Mouse (Mus musculus) intestine, embryonic 16.5 days (tissue): ENCODE results near the gene Phlda3. TPM values are rescaled to one million over a fixed set of nuclear protein-coding genes. Genes with fewer than 3 reads are reported as not detected.
A peak's percentile ranks its signal among the peaks of the same experiment; 100 is the strongest.

Source experiments
- ATAC-seq: fragments of 200-750 bp; cut with Nextera tagmentation; 2 replicates; pipeline ENCODE4 v1.8.0; 2017; ENCODE audit warnings: moderate TSS enrichment, moderate library complexity
- H3K27ac ChIP-seq: fragments of 300-500 bp; sonication (generic); 2 replicates; pipeline ENCODE4 v1.5.1; 2014; ENCODE audit warnings: mild to moderate bottlenecking, low read length
- H3K27me3 ChIP-seq: fragments of 300-500 bp; sonication (generic); replicated peaks from 2 replicates; pipeline ENCODE4 v1.6.1; 2014; ENCODE audit warnings: low read length, control low read depth, mixed read lengths; ENCODE audit not compliant: control insufficient read depth, insufficient read depth
- H3K36me3 ChIP-seq: fragments of 300-500 bp; sonication (generic); 2 replicates; pipeline ENCODE4 v1.6.1; 2014; ENCODE audit warnings: low read length, control low read depth; ENCODE audit not compliant: control insufficient read depth, insufficient read depth
- H3K4me1 ChIP-seq: fragments of 300-500 bp; sonication (generic); 2 replicates; pipeline ENCODE4 v1.6.1; 2014; ENCODE audit warnings: low read length, control low read depth, mixed read lengths; ENCODE audit not compliant: control insufficient read depth, insufficient read depth
- H3K4me2 ChIP-seq: fragments of 300-500 bp; sonication (generic); 2 replicates; pipeline ENCODE4 v1.6.1; 2014; ENCODE audit warnings: low read depth, low read length, control low read depth
- H3K4me3 ChIP-seq: fragments of 300-500 bp; sonication (generic); 2 replicates; pipeline ENCODE4 v1.5.1; 2014; ENCODE audit warnings: mild to moderate bottlenecking, low read length
- H3K9ac ChIP-seq: fragments of 300-500 bp; sonication (generic); 2 replicates; pipeline ENCODE4 v1.6.1; 2014; ENCODE audit warnings: low read depth, low read length
- H3K9me3 ChIP-seq: fragments of 300-500 bp; sonication (generic); 2 replicates; pipeline ENCODE4 v1.6.1; 2016; ENCODE audit warnings: low read length, control low read depth; ENCODE audit not compliant: control insufficient read depth
- whole genome bisulfite sequencing: fragments of 180-500 bp; shearing (Covaris S2); extraction: QIAGEN DNeasy Blood & Tissue Kit; methylation state at CpG from one replicate; pipeline ENCODE4 v1.1.7; 2014; 5-methylcytosine and 5-hydroxymethylcytosine counted together
- polyA plus RNA-seq: library from polyadenylated mRNA; unstranded; fragments of >200 nt; fragmentation: Nextera tagmentation; extraction: Ambion mirVana; gene quantifications from 2 replicates; pipeline ENCODE4 v1.2.1, GENCODE M21; 2015

The Phlda3 gene
- polyA plus RNA-seq, 1 experiment from 2014 or later, result 36.6 TPM

GRCm38 (mm10) chr1:135729821-135730220, 36.1 kb upstream of the Phlda3 start:
- WGBS, result 17% methylated on average over 4 of the region's 4 CpGs
- no peaks in the 10 kb centered on the region for H3K9me3 ChIP-seq
- peak overlapping the region; percentile 92 for H3K27ac ChIP-seq
- H3K36me3 ChIP-seq, result no peaks in the 10 kb centered on the region
- H3K9ac ChIP-seq, result peak overlapping the region; percentile 75
- peak overlapping the region; percentile 82 for H3K4me2 ChIP-seq
- H3K27me3 ChIP-seq, result no peaks in the 10 kb centered on the region
- peaks cover 51% of the 10 kb centered on the region for H3K4me1 ChIP-seq
- peak overlapping the region; percentile 57 for H3K4me3 ChIP-seq
- ATAC-seq, result no peak

GRCm38 (mm10) chr1:135730296-135730695, 35.6 kb upstream of the Phlda3 start:
- H3K4me1 ChIP-seq, result peaks cover 56% of the 10 kb centered on the region
- H3K36me3 ChIP-seq, result no peaks in the 10 kb centered on the region
- WGBS, result 7% methylated on average over 3 of the region's 3 CpGs
- H3K9me3 ChIP-seq, result no peaks in the 10 kb centered on the region
- peak overlapping the region; percentile 82 for H3K4me2 ChIP-seq
- no peak for ATAC-seq
- peak overlapping the region; percentile 92 for H3K27ac ChIP-seq
- H3K9ac ChIP-seq, result peak overlapping the region; percentile 75
- H3K27me3 ChIP-seq, result no peaks in the 10 kb centered on the region
- H3K4me3 ChIP-seq, result peak overlapping the region; percentile 57

GRCm38 (mm10) chr1:135731393-135731792, 34.5 kb upstream of the Phlda3 start:
- H3K36me3 ChIP-seq, result 0 out of 2 replicates have a peak, but pooled peaks cover 2% of the 10 kb centered on the region
- peak overlapping the region; percentile 75 for H3K9ac ChIP-seq
- WGBS, result 31% methylated on average over 7 of the region's 7 CpGs
- peaks cover 55% of the 10 kb centered on the region for H3K4me1 ChIP-seq
- peak overlapping the region; percentile 92 for H3K27ac ChIP-seq
- no peaks in the 10 kb centered on the region for H3K27me3 ChIP-seq
- no peak for ATAC-seq
- H3K9me3 ChIP-seq, result no peaks in the 10 kb centered on the region
- peak overlapping the region; percentile 57 for H3K4me3 ChIP-seq
- H3K4me2 ChIP-seq, result peak overlapping the region; percentile 82

DNA sequence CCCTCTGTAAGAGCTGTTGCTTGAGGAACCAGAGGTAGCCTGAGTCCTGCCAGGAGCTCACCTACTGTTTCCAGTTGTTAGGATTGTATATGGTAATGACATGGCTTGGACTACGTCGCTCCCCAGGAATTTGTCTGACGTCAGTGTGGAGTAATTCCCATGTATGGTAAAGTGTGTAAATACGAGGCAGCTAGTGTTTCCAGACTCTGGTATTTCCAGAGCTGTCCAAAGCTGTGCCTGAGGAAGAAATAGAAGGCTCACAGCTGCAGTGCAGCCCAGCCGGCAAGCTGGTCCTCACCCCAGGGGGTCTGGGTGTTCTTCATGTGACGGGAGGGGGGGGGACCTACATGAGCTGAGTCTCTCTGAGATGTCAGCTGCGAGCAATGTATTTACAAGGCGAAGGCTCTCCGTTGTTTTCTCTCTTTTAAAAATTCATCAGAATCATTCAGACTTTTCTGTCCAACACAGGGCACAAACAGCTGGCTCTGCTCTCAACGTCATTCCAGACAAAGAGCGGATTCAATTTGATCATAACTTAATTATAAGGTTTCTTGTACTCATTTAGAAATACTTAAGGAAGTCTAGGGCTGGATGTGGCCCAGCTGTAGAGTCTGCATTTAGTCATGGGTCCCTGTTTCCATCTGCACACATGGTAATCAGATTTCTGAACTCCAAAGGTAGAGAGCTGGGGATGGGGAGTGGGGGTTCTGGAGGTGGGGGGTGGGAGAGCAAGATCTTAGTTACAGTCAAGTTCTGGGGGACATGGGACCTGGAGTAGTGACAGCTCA, 33.8 kb upstream of the Phlda3 start:
- peak; percentile 77 for ATAC-seq
- Histone ChIP-seq H3K4me2 (peak overlapping the region; percentile 82), H3K9ac (peak overlapping the region; percentile 75), H3K36me3 (0 out of 2 replicates have a peak, but pooled peaks cover 3% of the 10 kb centered on the region), H3K4me1 (peaks cover 55% of the 10 kb centered on the region), H3K27me3 (no peaks in the 10 kb centered on the region), H3K27ac (peak overlapping the region; percentile 92), H3K9me3 (no peaks in the 10 kb centered on the region), H3K4me3 (peak overlapping the region; percentile 57)
- 23% methylated on average over 11 of the region's 11 CpGs for WGBS

- H3K9ac ChIP-seq, result peak overlapping the region; percentile 48
- no peaks in the 10 kb centered on the region for H3K27me3 ChIP-seq
- peak; percentile 17; the same call in 1 of the 2 replicates for ATAC-seq
- H3K4me1 ChIP-seq, result peaks cover 65% of the 10 kb centered on the region
- WGBS, result 33% methylated on average over 6 of the region's 7 CpGs
- 0 out of 2 replicates have a peak, but pooled peaks cover 3% of the 10 kb centered on the region for H3K36me3 ChIP-seq
- peak overlapping the region; percentile 92 for H3K27ac ChIP-seq
- no peak overlapping the region; the same call in 1 of the 2 replicates for H3K4me3 ChIP-seq
- H3K4me2 ChIP-seq, result 0 out of 2 replicates have a peak overlapping the region, but pooled peaks have one; percentile 7
- no peaks in the 10 kb centered on the region for H3K9me3 ChIP-seq
Measured at GRCm38 (mm10) chr1:135734225-135734937, 31.5 kb upstream of the Phlda3 start.

DNA sequence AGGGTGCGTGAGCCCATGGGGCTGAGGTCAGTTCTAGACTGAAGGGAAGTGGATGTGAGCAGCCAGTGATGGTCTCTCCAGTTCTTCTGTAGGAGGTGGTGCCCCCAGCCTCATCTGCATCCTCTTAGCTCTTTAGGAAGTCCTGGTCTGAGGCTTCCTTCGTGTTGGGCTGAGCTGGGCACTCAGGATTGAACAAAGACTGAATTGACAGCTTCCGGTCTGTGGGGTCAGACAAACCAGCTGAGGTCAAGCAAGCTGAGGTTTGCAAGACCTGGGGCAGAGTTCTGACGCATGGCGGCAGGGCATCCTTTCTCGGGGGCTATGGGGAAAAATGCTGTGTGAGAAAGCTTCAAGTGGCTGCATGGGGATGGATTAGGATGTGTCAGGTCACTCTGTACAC, 30.5 kb upstream of the Phlda3 start:
- 0 out of 2 replicates have a peak overlapping the region, but pooled peaks have one; percentile 5 for H3K4me2 ChIP-seq
- 0 out of 2 replicates have a peak overlapping the region, but pooled peaks have one; percentile 48 for H3K9ac ChIP-seq
- WGBS, result 52% methylated on average over 6 of the region's 6 CpGs
- ATAC-seq, result no peak
- H3K27me3 ChIP-seq, result no peaks in the 10 kb centered on the region
- H3K9me3 ChIP-seq, result no peaks in the 10 kb centered on the region
- peaks cover 68% of the 10 kb centered on the region for H3K4me1 ChIP-seq
- peak overlapping the region; percentile 23; the same call in 1 of the 2 replicates for H3K27ac ChIP-seq
- H3K4me3 ChIP-seq, result no peak overlapping the region
- H3K36me3 ChIP-seq, result 0 out of 2 replicates have a peak, but pooled peaks cover 3% of the 10 kb centered on the region

- ATAC-seq, result no peak
- 82% methylated on average over 7 of the region's 7 CpGs for WGBS
- H3K4me2 ChIP-seq, result no peak overlapping the region
- H3K36me3 ChIP-seq, result peaks cover 9% of the 10 kb centered on the region
- H3K27me3 ChIP-seq, result no peaks in the 10 kb centered on the region
- no peak overlapping the region for H3K9ac ChIP-seq
- no peaks in the 10 kb centered on the region for H3K9me3 ChIP-seq
- no peak overlapping the region for H3K4me3 ChIP-seq
- 0 out of 2 replicates have a peak overlapping the region, but pooled peaks have one; percentile 39 for H3K27ac ChIP-seq
- peaks cover 14% of the 10 kb centered on the region; the same call in 1 of the 2 replicates for H3K4me1 ChIP-seq
Measured at GRCm38 (mm10) chr1:135744987-135745386, 20.9 kb upstream of the Phlda3 start.

DNA sequence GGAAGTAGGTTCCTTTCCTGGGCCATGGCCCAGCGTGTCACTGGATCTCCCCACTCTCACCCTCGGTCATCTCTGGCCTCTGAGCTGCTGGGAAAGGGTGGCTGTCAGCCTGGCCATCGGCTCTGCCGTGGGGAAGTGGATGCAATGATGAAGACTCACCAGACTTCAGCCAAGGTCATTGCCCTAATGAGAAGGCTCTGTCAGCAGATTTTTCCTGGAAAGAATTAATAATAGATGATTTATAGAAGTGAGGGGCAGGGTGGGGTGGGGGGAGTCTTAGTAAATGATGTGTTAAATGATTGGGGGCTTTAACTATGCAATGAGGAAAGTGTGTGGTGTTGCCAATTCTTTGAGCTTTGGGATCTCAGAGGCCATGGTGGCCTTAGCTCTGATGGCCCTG, 19.7 kb upstream of the Phlda3 start:
- 86% methylated on average over 4 of the region's 4 CpGs for WGBS
- Histone ChIP-seq H3K4me3 (no peak overlapping the region), H3K9ac (no peak overlapping the region), H3K4me1 (peaks cover 6% of the 10 kb centered on the region; the same call in 1 of the 2 replicates), H3K9me3 (no peaks in the 10 kb centered on the region), H3K36me3 (peaks cover 9% of the 10 kb centered on the region), H3K27ac (no peak overlapping the region), H3K27me3 (no peaks in the 10 kb centered on the region), H3K4me2 (no peak overlapping the region)
- no peak for ATAC-seq

- Histone ChIP-seq H3K27me3 (no peaks in the 10 kb centered on the region), H3K27ac (peak overlapping the region; percentile 46; the same call in 1 of the 2 replicates), H3K36me3 (no peaks in the 10 kb centered on the region), H3K4me1 (no peaks in the 10 kb centered on the region), H3K9me3 (no peaks in the 10 kb centered on the region), H3K4me3 (no peak overlapping the region), H3K9ac (no peak overlapping the region), H3K4me2 (no peak overlapping the region)
- 9% methylated on average over 10 of the region's 10 CpGs for WGBS
- peak; percentile 98 for ATAC-seq
Measured at GRCm38 (mm10) chr1:135752737-135753348, 13.1 kb upstream of the Phlda3 start.
